Mouse (Mus musculus): ENCODE results near the gene Frmpd4. TPM values are rescaled to one million over a fixed set of nuclear protein-coding genes. Genes with fewer than 3 reads are reported as not detected.

Frmpd4 gene
- polyA plus RNA-seq, 1 experiment = not detected

DNA sequence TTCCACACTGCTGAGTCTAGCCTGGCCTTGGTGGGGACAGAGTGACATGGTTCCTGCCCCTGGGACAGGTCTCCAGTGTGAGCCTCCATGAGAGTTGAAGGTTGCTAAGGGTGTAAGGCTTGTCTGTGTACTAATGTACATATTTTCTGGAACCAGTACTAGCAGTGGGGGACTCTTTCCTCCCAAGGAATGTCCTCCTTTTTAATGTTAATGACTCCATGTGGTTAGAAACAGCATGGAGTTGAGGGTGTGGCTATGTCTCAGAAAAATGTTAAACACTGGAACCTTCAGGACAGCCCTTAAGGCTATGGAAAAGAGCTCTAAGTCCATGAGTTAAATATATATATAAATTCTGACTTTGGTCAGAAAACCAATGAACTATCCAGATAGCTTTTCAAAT is 436.0 kb downstream of the Frmpd4 start:
- TF ChIP-seq CTCF (IDR thresholded peaks at IDR 0.05; ENCODE audit: control insufficient read depth, insufficient read depth, insufficient replicate concordance, low read depth, low read length) (no peak), POLR2A (IDR thresholded peaks at IDR 0.05; ENCODE audit: control insufficient read depth, low read depth, low read length) (no peak)
- H3K27me3 ChIP-seq (ENCODE audit: control insufficient read depth, insufficient read depth, low read length) = no peaks in the 10 kb centered on the region
- H3K27ac ChIP-seq (ENCODE audit: control insufficient read depth, insufficient read depth, low read depth, low read length) = no peak overlapping the region
- H3K4me3 ChIP-seq (ENCODE audit: control insufficient read depth, low read depth, low read length) = no peak overlapping the region
- no peaks in the 10 kb centered on the region for H3K36me3 ChIP-seq (ENCODE audit: control insufficient read depth, insufficient read depth, low read length)
- no peaks in the 10 kb centered on the region for H3K4me1 ChIP-seq (ENCODE audit: control insufficient read depth, insufficient read depth, low read length)

DNA sequence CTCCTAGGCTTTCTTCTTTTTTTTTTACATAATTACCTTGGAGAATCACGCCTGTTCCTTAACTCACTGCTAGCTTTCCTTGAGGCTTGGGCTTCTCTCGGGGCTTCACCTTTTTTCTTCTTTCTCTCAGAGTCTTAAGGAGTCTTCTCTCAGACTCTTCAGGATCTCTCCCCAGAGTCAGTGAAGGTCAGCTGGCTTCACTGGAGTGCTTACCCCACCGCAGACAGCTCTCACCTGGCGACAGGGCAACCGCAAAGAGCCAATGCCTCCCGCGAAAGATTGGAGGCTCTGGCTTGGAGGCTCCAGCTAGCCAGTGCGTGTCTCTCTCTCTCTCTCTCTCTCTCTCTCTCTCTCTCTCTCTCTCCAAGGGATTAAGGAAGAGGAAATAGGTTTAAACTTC is 453.0 kb downstream of the Frmpd4 start:
- H3K36me3 ChIP-seq (ENCODE audit: control insufficient read depth, insufficient read depth, low read length) = no peaks in the 10 kb centered on the region
- peaks cover 11% of the 10 kb centered on the region for H3K4me1 ChIP-seq (ENCODE audit: control insufficient read depth, insufficient read depth, low read length)
- H3K4me3 ChIP-seq (ENCODE audit: control insufficient read depth, low read depth, low read length) = no peak overlapping the region
- H3K27ac ChIP-seq (ENCODE audit: control insufficient read depth, insufficient read depth, low read depth, low read length) = no peak overlapping the region
- H3K27me3 ChIP-seq (ENCODE audit: control insufficient read depth, insufficient read depth, low read length) = no peaks in the 10 kb centered on the region
- TF ChIP-seq POLR2A (IDR thresholded peaks at IDR 0.05; ENCODE audit: control insufficient read depth, low read depth, low read length) (no peak), CTCF (IDR thresholded peaks at IDR 0.05; ENCODE audit: control insufficient read depth, insufficient read depth, insufficient replicate concordance, low read depth, low read length) (no peak)

DNA sequence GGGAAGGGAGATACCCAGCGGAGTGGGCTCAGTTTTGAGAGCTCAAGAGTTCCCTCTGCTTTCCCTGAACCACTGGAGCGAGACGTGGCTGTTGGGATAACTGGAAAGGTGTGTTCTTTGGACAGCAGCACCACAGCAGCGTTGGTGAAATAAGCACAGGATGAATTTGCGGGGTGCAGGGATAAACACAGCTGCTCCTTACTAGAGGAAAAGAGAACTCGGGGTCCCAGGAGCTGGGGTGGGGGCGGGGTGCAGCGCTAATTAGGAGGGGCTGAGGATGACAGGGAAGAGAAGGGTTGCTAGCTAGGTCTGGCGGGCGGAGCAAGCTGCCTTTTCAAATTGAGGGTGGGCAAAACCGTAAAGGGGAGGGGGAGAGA is 453.5 kb downstream of the Frmpd4 start:
- Histone ChIP-seq H3K4me3 (ENCODE audit: control insufficient read depth, low read depth, low read length) (no peak overlapping the region; the same call in 1 of the 2 replicates), H3K4me1 (ENCODE audit: control insufficient read depth, insufficient read depth, low read length) (peaks cover 11% of the 10 kb centered on the region), H3K27me3 (ENCODE audit: control insufficient read depth, insufficient read depth, low read length) (no peaks in the 10 kb centered on the region), H3K36me3 (ENCODE audit: control insufficient read depth, insufficient read depth, low read length) (no peaks in the 10 kb centered on the region), H3K27ac (ENCODE audit: control insufficient read depth, insufficient read depth, low read depth, low read length) (no peak overlapping the region)
- TF ChIP-seq POLR2A (IDR thresholded peaks at IDR 0.05; ENCODE audit: control insufficient read depth, low read depth, low read length) (no peak), CTCF (IDR thresholded peaks at IDR 0.05; ENCODE audit: control insufficient read depth, insufficient read depth, insufficient replicate concordance, low read depth, low read length) (no peak)

- Histone ChIP-seq H3K4me3 (ENCODE audit: control insufficient read depth, low read depth, low read length) (no peak overlapping the region; the same call in 1 of the 2 replicates), H3K27me3 (ENCODE audit: control insufficient read depth, insufficient read depth, low read length) (no peaks in the 10 kb centered on the region), H3K4me1 (ENCODE audit: control insufficient read depth, insufficient read depth, low read length) (peaks cover 11% of the 10 kb centered on the region), H3K36me3 (ENCODE audit: control insufficient read depth, insufficient read depth, low read length) (no peaks in the 10 kb centered on the region), H3K27ac (ENCODE audit: control insufficient read depth, insufficient read depth, low read depth, low read length) (no peak overlapping the region)
- no peak for TF ChIP-seq POLR2A (IDR thresholded peaks at IDR 0.05; ENCODE audit: control insufficient read depth, low read depth, low read length)
- TF ChIP-seq CTCF (IDR thresholded peaks at IDR 0.05; ENCODE audit: control insufficient read depth, insufficient read depth, insufficient replicate concordance, low read depth, low read length) = no peak
These were observed 454.0 kb downstream of the Frmpd4 start for GRCm38 (mm10) chrX:168122806-168123588.

- Histone ChIP-seq H3K27me3 (ENCODE audit: control insufficient read depth, insufficient read depth, low read length) (no peaks in the 10 kb centered on the region), H3K27ac (ENCODE audit: control insufficient read depth, insufficient read depth, low read depth, low read length) (no peak overlapping the region), H3K36me3 (ENCODE audit: control insufficient read depth, insufficient read depth, low read length) (no peaks in the 10 kb centered on the region), H3K4me1 (ENCODE audit: control insufficient read depth, insufficient read depth, low read length) (no peaks in the 10 kb centered on the region), H3K4me3 (ENCODE audit: control insufficient read depth, low read depth, low read length) (no peak overlapping the region)
- TF ChIP-seq POLR2A (IDR thresholded peaks at IDR 0.05; ENCODE audit: control insufficient read depth, low read depth, low read length) (no peak), CTCF (IDR thresholded peaks at IDR 0.05; ENCODE audit: control insufficient read depth, insufficient read depth, insufficient replicate concordance, low read depth, low read length) (no peak)
These were observed 535.4 kb downstream of the Frmpd4 start for GRCm38 (mm10) chrX:168041589-168041988.

- Histone ChIP-seq H3K36me3 (ENCODE audit: control insufficient read depth, insufficient read depth, low read length) (no peaks in the 10 kb centered on the region), H3K27me3 (ENCODE audit: control insufficient read depth, insufficient read depth, low read length) (no peaks in the 10 kb centered on the region), H3K27ac (ENCODE audit: control insufficient read depth, insufficient read depth, low read depth, low read length) (no peak overlapping the region), H3K4me3 (ENCODE audit: control insufficient read depth, low read depth, low read length) (no peak overlapping the region), H3K4me1 (ENCODE audit: control insufficient read depth, insufficient read depth, low read length) (no peaks in the 10 kb centered on the region)
- no peak for TF ChIP-seq POLR2A (IDR thresholded peaks at IDR 0.05; ENCODE audit: control insufficient read depth, low read depth, low read length)
- TF ChIP-seq CTCF (IDR thresholded peaks at IDR 0.05; ENCODE audit: control insufficient read depth, insufficient read depth, insufficient replicate concordance, low read depth, low read length) = no peak
These were observed 556.4 kb downstream of the Frmpd4 start for GRCm38 (mm10) chrX:168020574-168021145.

DNA sequence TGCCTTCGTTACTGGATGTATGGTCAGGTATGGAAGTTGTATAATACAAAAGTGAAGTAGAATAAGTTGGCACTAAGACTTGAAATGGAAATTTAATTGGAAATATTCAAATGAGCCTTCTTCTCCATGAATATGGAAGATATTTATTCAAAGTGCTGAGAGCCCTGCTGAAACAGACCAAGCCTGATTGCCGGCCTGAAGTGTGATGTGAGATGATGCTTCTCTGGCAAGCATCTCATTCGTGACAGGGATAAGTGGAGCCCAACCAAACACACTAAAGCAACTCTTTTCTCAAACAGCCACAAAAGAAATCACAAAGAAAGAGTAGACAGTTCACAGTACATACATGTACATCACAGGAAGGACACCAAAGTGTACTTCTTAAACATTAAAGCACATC is 559.2 kb downstream of the Frmpd4 start:
- no peaks in the 10 kb centered on the region for H3K4me1 ChIP-seq (ENCODE audit: control insufficient read depth, insufficient read depth, low read length)
- no peak overlapping the region for H3K4me3 ChIP-seq (ENCODE audit: control insufficient read depth, low read depth, low read length)
- no peaks in the 10 kb centered on the region for H3K36me3 ChIP-seq (ENCODE audit: control insufficient read depth, insufficient read depth, low read length)
- H3K27ac ChIP-seq (ENCODE audit: control insufficient read depth, insufficient read depth, low read depth, low read length) = no peak overlapping the region
- no peaks in the 10 kb centered on the region for H3K27me3 ChIP-seq (ENCODE audit: control insufficient read depth, insufficient read depth, low read length)
- no peak for TF ChIP-seq POLR2A (IDR thresholded peaks at IDR 0.05; ENCODE audit: control insufficient read depth, low read depth, low read length)
- TF ChIP-seq CTCF (IDR thresholded peaks at IDR 0.05; ENCODE audit: control insufficient read depth, insufficient read depth, insufficient replicate concordance, low read depth, low read length) = no peak
